Mouse (Mus musculus) adrenal gland, postnatal 10 days (tissue): ENCODE measurements around the gene Lrrc49. TPM values are rescaled to one million over a fixed set of nuclear protein-coding genes. Genes with fewer than 3 reads are reported as not detected.

Experiments
- DNase-seq: peaks from one replicate; pipeline ENCODE4 v3.0.0; 2021; ENCODE audit warnings: mixed read lengths
- total RNA-seq, 2 experiments: library from RNA; stranded (reverse); gene quantifications; 2 replicates each; pipeline ENCODE4 v1.2.3; 2021

Lrrc49 gene
- total RNA-seq, 2 experiments from 2014 or later, result 19.6 to 25.1 TPM

DNA sequence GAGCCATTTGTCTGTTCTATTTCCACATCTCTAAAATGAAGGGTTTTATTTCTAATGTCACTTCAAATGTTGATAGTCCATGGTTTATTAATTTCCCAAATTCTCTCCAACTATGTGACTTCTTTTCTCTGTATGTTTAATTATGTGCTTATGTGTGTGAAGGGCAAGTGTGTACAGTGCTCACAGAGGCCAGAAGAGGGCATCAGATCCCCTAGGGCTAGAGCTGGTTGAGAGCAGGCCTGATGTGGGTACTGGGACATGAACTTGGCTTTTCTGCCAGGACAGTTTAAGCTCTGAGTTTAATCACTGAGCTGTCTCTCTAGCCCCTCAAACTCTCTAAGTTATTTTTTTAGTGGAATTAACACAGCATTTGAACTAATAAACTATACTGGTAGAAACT lies 13.2 kb downstream of the Lrrc49 start:
- peak; percentile 5 for DNase-seq

DNA sequence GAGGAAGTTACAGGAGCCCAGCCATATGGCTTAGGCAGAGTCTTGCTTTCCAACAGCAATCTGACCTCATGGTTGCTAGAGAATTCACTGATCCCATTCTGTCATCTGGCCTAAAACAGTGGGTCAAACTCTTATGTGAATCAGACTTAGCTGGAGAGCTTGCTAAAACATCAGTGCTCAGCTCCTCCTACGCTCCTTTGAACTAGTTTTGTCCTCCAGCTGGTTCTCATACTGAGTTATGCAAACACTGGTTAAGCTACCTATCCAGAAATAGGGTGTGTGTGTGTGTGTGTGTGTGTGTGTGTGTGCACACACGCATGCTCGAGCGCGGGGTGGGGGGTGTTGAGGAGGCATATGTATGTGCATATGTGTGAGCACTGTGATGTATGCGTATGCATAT lies 15.4 kb downstream of the Lrrc49 start:
- no peak for DNase-seq

DNA sequence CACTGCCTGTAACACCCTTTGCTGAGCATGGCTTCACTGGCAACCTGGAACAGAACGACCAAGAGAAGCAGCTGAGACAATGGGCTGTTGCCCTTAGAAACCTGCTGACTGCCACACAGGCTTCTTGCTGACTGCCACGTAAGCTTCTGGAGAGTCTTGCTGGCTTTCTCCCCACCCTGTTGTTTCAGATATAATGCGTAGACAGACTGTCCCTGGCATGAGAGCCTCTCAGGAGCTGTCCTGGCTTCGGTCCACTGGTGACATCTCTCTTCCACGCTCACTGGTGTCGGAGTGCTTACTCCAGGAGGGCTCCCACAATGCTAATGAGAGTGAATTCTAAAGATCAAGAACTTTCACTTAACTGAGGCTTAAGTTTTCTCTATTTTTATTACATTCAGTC lies 19.1 kb downstream of the Lrrc49 start:
- no peak for DNase-seq

DNA sequence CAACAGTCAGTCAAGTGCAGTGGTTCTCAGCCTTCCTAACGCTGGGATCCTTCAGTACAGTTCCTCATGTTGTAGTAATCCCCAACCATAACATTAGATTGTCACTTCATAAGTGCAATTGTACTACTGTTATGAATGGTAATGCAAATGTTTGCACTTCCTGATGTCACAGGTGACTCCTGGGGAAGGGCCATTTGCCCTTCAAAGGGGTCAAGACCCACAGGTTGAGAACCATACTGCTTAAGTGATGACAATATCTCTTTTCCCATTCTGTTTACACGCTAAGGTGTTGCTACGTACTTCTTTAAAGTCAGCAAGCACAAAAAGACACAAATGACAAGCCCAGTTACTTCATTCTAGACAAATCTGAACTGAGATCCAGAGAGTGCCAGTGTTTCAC lies 22.4 kb downstream of the Lrrc49 start:
- no peak for DNase-seq

DNA sequence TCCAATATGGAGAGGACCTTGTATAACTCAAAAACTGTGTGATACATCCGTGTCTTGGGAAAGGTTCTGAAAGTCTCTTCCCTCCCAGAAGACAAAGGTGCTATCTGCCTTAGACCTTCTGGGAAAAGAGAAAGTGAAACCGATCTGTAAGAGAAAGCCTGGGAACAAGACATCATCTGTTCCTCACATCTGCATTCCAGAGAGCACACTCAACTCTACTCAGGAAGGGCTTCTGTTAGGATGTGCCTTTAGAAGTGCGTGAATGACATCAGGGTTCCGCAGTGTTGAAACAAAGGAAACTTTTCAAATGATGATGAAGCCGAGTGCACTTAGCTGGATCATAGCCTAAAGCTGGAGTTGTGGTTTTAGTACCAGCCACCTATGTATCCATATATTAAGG lies 23.1 kb downstream of the Lrrc49 start:
- no peak for DNase-seq

DNA sequence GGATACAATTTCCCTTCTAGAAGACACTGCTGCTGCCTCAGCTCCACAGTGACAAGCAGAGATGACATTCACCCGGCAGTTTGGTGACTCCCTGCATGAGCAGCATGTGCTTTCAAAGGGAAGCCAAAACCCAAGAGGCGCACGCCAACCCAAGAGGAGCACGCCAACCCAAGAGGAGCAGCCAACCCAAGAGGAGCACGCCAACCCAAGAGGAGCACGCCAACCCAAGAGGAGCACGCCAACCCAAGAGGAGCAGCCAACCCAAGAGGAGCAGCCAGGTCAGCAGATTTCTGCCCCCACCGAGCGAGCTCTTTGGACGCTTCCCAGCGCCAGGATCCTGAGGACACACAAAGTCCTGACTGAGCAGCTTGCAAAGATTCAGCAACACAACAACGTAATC lies 23.6 kb downstream of the Lrrc49 start:
- no peak for DNase-seq

DNA sequence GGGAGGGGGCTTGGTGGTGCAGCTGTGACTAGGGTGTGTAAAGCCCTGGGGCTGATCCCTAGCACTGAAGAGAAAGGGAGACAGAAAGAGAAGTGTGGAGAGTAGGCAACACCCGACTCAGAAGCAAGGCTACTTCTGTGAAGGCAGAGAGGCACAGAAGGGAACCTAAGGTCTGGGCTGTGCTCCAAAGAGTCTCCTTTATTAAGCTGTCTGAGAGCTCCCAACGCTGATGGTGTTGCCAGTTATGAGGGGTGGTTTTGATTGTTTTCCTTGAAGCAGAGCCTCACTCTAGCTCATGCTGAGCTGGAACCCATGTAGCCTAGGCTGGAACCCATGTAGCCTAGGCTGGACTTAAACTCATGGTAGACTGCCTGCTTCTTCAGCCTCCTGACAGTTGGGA lies 25.0 kb downstream of the Lrrc49 start:
- DNase-seq, result no peak

DNA sequence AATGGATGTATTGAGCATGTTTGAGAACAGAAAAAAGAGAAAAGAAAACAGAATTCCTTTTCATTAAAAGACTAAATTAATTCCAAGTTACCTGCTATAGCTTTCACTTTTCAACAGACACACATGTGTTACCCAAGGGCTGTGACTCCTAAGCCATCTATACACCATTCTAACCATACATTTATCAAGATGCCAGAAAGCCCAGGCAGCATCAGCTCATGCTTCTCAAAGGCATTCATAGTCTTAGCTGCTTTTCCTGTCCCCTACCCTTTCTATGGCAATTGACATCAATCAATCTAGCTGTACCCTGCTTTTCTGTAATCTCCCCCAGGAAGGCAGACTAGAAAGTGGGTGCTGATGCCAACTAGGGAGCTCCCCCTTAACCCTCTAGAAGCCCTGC lies 34.4 kb downstream of the Lrrc49 start:
- DNase-seq, result no peak

DNA sequence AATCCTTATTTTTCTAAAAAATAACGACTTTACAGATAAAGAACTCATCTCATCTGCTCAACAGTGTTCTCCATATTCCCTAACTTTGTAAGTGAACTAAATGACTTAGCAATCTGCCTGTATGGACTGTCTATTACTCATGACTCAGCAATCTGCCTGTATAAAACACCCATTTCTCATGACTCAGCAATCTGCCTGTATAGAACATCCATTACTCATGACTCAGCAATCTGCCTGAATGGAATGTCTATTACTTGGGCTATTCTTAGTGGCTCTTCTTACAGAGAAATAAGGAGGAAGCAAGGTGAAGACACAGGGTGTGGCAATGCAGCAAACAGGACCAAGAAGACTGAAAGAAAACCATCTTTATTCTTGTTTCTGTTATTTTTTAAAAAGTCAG lies 34.8 kb downstream of the Lrrc49 start:
- DNase-seq, result no peak

DNA sequence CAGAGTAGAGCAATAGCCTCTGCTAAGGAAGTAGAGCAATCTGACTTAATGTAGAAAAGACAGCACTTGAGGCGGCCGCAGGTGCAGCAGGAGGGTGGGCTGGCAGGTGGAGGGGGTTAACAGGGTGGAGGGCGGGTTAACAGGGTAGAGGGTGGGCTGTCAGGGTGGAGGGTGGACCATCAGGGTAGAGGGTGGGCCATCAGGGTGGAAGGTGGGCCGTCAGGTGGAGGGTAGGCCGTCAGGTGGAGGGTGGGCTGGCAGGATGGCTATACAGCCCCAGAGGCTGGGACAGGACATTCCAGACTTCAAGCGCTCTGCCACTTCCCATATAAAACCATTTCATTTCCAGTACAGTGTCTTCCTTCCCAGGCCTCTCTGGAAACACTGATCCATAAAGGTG lies 37.7 kb downstream of the Lrrc49 start:
- no peak for DNase-seq

DNA sequence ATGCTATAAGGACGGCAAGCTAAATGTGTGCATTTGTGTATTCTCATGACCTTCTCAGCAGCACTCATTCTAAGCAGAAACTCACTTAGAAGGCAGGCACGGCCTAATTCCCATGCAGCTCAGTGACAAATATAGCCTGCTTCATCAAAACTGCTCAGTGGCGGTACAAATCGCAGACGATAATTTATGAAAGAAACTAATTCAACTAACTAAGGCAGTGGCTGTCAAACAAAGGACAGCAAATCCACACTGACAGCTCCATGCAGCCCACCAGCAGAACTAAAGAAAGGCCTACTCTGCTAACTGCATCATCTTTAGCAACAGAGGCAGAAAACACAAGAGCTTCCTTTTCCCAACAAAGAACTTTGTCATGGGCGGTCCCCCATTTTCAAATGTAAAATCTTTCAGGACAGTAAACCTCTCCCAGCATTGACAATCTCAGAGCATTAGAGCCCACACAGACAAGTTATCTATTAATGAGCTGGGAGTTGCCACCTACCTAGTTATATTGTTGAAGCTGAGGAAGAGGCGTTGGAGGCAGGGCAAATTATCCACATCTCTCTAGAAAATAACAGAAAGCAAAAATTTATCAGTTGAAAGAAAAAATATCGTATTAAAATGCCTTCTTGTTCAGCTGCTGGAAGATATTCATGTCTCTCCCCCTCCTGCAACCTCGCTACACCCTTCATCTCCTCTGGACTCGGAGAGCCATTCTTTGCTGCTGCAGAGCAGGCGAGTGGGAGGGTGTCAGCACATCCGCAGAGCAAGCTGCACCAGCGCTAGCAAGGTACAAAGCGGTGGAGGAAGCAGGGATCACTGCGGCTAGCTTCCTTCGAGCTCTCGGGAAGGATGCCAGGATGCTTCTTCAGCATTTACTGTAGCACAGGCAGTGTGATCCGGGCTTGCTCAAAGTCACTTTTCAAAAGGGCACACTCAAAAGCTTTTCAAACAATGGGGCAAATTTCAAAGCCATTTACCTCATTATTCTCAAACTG lies 38.7 kb downstream of the Lrrc49 start:
- peak; percentile 79 for DNase-seq

DNA sequence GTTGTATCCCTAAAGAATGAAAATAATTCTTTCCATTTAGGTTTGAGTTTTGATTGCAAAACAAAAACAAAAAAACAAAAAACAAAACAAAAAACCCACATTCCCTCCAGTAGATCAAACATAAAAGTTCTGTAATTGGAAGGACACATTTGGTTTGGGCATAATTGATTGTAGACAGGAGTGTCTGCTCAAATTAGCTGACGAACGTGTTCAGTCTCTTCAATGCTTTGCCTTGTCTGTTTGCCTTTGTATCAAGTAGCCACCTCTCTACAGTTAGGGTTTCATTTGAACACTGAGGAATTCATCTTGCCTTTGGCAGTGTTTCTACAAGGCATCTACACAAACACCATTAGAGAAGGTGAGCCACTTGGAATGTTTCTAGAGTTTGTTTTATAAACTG lies 54.4 kb downstream of the Lrrc49 start:
- no peak for DNase-seq

DNA sequence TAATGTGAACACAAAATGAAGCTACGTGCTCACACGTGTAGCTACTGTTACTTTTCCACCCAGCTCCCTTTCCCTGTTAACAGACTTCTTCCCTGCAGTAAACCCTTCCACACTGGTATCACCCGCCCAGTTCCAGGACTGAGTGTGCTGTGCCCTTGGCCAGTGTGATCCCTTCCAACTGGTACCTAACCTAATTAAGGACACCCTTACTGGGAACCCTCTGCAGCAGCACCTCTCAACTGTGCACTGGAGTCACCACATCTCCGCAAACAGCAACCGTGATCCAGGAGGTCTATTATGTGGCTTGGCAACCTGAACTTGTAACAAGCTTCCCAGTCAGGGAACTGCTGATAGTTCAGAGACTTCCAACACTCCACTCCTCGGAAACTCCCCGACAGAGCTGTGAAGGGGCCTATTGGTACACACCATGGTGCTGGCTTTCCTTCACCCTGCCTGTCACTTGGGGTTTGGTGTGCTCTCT lies 61.6 kb downstream of the Lrrc49 start:
- DNase-seq, result no peak

DNA sequence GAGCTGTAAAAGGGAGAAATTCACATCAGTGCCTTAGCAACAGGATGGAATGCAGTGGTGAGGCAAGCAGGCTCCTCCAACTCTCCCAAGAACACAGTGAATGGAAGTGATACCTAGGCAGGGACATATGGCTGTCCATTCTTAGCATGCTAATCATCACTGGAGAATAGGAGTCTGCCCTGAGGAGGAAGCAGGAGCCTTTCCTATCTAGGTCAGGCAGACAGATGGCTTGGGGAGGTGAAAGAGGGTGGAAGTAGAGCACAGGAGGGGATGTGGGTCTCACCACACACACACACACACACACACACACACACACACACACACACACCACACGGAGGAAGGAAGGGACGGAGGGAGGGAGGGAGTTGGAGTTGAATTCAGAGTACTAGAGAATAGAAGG lies 62.1 kb downstream of the Lrrc49 start:
- no peak for DNase-seq

DNA sequence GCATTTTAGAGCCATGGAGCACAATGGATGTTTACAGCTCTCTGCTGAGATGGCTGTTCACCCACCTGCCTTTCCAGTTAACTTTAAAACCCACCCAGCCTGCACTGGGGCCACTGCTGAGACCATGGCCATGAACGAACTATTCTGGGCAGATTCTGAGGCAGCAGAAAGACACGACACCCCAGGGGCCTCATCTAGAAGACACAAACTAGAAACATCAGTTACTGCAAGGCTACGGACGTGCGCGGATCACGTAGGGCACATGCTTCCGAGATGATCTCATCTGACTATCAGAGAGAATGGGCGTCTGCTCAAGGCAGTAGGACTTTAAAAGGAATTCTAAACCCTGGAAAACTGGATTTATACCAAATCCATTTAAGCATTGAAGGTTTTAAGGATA lies 71.0 kb downstream of the Lrrc49 start:
- DNase-seq, result peak; percentile 44

DNA sequence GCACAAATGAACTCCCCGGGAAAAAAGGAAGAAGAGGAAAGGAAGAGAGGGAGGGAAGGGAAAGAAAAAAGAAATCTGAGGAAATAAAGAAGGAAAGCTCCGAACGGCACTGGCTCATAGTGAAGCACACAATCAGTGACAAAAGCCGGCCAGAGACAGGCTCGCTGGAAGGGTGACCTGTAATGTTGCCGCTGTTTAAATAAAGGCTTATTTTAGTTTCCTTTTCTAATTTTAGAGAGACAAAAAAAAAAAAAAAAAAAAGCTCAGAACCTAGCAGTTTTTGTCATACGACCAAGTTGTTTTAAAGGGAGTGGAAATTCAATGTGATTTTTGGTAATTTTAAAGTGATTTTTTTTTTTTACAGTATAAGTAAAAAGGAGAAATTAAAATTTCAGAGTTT lies 71.6 kb downstream of the Lrrc49 start:
- no peak for DNase-seq

DNA sequence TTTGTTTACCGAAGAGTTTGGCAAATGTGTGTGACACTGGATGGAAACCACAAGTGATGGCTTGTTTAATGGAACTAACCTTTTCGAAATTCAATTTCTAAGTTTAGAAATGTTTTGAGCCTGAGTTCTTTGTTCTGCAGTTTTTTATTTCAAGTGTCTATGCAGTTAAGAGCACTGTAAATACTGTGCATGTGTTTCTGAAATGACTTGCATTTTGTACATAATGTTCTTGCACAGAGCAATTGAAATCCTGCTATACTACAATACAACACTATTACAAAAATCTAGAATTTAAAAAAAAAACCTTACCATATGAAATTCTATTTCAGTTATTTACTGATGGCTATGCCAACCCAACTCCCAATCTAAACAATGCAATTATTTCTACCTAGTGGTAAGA lies 75.7 kb downstream of the Lrrc49 start:
- no peak for DNase-seq

DNA sequence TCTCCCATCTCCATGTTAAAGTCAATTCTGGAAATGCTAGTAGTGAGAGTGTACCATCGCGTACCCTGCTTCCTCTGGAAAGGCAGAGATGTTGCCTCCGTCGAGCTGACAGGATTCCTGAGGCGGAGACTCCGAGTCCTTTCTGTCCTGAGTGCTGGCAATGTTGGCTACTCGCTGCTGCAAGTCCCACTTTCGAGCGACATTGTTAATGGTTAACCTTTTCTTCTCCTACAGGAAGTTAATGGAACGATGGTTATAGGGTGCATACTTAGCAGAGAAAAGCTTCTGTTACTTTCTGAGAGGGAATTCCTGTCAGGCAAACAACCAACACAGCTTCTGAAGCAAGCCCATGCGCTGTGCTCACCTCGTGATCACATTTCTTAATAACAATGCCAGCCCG lies 77.8 kb downstream of the Lrrc49 start:
- DNase-seq, result no peak

DNA sequence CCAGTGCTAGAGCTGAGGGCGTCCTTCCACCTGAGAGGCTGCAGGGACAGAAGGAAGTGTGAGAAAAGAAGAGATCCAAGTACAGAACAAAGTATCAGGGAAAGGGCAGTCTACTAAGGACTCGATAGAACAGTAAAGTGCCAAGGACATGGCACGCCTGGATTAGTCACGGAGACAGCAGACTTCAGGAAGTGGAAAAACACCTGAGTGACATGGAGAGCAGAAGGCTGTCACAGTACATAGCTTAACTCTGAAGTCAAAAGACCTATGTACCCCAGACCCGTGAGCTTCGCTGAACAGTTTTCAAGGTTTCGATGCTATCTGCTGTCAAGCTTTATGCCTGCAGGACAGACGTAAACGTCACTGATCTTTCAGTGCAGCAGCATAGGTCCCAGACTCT lies 79.1 kb downstream of the Lrrc49 start:
- peak; percentile 32 for DNase-seq

DNA sequence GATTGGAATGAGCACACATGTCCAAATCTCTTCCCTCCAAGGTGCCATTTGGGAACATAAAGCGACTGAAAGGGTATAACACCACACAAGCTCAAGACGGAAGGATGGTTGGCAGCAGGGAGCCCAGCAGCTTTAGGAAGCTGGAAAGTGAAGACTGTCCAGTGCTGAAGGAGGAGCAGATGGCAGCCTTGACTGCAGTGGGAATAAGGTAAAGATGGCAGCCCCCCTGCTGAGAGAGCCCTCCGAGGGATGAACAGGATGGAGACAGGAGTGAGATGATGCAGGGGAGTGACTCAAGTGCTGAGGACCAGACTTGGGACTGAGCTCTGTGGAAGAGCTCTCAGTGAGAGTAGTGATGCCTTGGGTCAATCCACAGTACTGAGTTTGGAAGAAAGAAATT lies 79.9 kb downstream of the Lrrc49 start:
- no peak for DNase-seq

DNA sequence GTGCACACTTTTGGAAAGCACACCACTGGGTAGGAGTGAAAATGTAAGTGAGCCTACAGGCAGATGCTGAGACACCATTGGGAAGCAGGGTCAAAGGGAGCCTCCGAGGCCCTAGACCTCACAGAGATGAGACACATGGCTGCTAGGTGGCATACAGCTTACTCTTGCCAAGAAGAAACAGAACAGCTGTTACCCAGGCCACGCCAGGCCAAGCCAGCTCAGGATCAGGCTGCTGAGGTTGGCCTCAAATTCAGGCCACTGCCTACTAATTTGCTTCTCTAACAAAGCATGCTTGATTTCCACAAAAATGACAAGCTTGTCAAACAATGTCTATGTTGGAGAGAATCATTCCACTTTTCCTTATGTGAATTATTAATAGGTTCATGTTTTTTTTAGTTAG lies 83.0 kb downstream of the Lrrc49 start:
- no peak for DNase-seq

DNA sequence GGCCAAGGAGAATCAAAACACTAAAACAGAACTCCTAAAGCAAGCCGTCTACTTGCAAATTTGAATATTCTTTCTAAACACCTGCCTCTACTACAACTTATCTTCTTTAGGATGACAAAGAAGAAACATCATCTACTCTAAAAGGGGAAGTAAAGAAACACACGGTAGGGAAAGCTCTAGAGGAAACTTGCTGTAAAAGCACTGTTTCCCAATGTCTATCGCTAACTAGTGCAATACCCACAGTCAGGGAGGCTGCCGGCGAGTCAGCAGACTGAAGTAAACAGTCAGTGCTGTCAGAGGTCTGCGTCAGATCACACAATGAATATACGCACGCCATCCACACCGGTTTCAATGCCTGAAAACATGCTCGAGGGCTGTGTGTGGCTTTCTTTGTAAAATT lies 86.0 kb downstream of the Lrrc49 start:
- DNase-seq, result no peak

DNA sequence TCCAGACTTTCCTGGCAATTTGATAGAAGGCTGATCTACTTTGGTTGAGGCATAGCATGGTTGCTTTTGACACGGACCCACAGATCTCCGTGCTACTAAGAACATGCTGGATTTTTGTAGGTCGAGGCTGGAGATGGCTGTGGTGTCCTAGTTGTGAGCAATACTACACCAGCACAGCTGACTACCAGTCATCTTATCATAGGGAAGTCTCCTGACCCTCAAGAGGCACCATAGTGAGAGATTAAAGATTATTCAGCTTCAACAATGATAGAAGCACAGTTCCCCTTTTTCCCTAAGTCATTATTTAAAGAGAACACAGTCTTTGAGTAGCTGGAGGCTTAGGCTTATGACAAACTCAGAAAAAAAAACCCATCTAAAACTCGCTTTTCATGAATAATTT lies 87.7 kb downstream of the Lrrc49 start:
- no peak for DNase-seq

DNA sequence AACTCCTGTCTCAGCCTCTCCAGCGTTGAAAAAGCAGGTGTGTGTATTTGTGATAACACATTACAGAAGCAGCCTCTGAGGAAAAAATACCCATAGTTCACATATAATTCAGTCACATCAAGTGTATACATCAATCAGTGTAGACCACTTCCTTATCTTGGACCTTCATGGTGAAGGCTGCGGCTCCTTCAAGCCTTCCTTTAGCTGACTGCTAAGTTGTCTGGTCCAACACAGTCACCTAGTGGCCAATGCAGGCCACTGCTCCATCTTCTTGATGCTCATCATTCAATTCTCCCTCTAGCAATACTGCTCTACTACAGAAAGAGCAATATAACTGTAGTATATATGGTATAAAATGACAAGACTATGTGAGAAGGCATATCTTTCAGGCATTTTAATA lies 88.5 kb downstream of the Lrrc49 start:
- DNase-seq, result peak; percentile 17
